Mouse (Mus musculus): Measurements from ENCODE around the gene Map3k11. TPM values are rescaled to one million over a fixed set of nuclear protein-coding genes. Genes with fewer than 3 reads are reported as not detected.

The Map3k11 gene
- 10 to 100 TPM; 86.5 to 87.3 TPM for total RNA-seq (2023)

DNA sequence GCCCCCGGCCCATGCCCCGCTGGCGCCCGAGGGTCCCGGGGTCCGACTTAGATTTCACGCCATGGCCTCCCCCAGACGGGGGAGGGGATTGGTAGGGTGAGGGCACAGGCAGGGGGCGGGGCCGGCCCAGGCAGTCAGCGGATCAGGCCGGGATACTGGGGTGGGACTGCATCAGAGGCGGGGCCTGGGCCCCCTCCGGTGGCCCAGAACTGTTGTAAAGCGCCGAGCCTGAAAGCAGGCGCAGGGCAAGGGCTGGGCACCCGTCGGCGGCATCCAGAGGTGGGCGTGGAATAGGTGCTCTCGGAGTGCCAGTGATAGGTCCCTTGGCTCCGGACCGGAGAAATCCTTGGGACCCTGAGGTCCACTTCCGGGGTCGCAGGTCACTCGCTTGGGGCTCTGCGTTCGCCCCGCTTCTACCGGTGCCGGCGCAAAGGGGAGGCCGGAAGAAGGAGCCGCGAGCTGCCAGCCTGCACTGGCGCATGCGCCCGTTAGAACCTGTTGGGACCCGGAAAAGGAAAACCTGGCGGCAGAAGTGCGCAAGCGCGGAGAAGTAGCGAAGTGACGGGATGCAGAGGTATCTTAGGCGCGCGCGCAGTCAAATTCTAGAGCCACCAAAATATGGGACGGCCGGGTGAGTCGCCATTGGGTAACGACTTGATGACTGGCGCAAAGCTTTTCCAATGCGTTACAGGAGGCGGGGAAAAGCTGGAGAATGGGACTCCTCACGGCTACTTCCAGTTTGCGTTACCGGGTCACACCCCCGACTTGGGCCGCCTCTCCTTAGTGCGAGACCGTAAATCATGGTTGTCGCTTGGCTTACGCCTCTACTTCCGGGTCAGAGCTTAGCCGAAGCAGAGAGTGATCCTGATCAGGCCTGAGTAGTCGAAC, at the start of gene Map3k11, which contains the start of gene Pcnx3:
Gene Map3k11 (plus strand): TSS at position 543 of the 888 bp plus-strand sequence.
Gene Pcnx3 (minus strand): TSS at position 709 of the 888 bp plus-strand sequence.

DNA sequence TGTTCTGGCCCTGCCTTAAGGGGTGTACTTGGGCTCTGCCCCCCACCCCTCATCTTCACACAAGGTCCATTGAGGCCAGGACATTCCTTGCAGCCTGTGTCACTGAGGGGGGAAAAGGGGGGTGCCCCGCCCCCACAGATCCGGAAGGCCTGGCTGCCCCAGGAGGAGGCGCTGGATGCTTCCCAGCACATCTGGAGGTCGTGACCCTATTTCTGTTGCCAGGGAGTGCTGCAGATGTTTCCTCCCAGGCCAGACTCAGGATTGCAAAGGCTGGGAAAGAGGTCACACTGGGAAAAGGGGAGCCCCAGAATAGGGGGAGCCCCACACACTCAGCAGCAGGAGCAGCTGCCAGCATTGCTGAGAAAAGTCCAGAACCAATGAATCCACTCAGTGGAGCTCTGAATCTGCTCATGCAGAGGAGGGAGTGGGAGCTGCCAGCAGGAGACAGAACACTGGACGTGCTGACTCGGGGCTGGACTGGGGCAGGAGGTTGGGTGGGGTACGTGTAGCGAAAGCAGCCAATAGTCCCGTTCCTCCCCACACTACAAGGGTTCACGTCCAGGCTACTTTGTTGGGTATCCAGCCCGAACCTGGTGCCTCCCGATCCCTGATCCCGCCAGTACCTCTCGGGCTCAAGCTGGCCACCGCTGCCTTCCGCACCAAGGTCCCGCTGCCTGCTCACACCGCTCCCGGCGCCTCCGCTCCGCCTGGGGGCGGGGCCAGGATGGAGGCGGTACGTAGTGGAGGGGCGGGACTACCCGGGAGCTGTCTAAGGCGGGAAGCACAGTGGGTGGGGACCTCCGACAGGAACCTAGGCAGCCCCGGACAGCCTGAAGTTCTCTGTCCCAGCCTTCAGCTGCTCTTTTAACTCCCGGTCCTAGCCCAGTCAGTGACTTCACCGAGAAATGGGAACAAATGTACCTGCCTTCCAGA, 25.3 kb upstream of the Map3k11 start, which contains the start of gene Sipa1:
Gene Sipa1 (minus strand): TSS at position 727 of the 933 bp plus-strand sequence.

DNA sequence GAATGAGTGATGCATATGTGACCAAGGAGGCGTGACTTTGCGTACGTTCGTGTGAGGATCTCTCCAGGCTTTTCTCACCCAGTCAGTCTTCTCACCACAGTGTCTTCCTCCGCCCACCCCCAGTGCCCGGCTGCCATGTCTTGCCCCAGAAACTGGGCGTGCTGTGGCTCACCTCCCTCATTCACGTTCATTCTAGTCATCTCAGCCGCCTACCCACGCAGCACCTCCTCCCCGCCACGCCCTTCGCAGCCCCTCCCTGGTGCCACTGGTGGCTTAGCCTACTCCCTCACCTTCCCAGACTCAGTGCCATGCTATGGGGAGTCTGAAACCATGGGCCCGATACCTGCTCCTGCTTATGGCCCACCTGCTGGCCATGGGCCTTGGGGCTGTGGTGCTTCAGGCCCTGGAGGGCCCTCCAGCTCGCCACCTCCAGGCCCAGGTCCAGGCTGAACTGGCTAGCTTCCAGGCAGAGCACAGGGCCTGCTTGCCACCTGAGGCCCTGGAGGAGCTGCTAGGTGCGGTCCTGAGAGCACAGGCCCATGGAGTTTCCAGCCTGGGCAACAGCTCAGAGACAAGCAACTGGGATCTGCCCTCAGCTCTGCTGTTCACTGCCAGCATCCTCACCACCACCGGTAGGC, 15.7 kb downstream of the Map3k11 start, which contains the start of gene Kcnk7:
Gene Kcnk7 (plus strand): TSS at position 205 of the 638 bp plus-strand sequence.

DNA sequence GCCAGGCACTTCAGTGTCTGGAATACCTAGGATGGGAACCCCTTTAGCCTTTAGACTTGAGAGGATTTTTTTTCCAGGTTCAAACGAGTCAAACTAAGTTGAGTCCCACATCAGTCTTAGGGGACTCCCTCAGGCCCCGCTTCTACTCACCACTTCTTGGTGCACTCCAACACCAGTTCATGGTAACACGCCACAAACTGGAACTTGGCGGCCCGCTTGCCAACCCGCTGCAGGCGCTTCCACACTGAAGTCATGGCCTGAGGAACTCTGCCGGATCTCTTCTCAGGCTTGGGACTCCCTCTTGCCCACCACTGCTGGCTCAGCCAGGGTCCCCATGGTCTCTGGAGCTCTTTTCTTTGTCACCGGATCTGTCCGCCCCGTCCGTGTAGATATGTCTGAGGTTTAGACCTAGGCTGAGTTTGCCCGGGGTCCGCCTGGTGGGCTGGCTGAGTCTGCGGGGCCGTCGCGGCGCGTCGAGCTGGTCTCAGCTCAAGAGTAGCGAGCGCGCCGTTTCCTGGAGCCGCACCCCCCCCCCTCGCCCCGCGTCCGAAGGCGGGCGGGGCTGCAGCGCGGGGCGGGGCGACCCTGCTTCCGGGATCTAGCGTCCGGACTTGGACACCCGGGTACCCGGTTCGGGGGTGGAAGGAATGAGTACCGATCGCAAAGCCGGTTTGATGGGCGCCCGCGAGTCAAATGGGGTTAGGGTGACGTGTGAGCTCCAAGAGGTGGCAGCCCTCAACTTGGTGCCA, 37.4 kb downstream of the Map3k11 start, which contains the start of gene Ehbp1l1:
Gene Ehbp1l1 (minus strand): TSS at position 551 of the 749 bp plus-strand sequence.

DNA sequence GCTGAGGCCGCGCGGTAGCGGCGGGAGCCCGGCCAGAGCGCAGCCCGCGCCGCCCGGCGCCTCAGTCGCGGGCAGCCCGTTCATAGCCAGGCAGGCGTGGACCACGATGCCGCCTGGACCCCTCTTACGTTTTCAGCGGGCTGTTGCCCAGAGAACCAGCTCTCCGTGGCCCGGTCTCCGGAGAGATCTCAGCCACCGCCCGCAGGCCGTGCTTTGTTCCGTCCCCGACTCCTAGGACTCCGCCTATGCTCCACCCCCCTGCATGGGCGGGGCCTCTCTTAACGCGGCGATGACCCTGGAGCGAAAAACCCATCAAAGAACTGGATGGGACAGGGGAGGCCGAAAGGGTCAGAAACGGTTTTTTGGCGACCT, 40.9 kb downstream of the Map3k11 start, which contains the start of gene Fam89b:
Gene Fam89b (minus strand): TSS at position 210 of the 372 bp plus-strand sequence.

DNA sequence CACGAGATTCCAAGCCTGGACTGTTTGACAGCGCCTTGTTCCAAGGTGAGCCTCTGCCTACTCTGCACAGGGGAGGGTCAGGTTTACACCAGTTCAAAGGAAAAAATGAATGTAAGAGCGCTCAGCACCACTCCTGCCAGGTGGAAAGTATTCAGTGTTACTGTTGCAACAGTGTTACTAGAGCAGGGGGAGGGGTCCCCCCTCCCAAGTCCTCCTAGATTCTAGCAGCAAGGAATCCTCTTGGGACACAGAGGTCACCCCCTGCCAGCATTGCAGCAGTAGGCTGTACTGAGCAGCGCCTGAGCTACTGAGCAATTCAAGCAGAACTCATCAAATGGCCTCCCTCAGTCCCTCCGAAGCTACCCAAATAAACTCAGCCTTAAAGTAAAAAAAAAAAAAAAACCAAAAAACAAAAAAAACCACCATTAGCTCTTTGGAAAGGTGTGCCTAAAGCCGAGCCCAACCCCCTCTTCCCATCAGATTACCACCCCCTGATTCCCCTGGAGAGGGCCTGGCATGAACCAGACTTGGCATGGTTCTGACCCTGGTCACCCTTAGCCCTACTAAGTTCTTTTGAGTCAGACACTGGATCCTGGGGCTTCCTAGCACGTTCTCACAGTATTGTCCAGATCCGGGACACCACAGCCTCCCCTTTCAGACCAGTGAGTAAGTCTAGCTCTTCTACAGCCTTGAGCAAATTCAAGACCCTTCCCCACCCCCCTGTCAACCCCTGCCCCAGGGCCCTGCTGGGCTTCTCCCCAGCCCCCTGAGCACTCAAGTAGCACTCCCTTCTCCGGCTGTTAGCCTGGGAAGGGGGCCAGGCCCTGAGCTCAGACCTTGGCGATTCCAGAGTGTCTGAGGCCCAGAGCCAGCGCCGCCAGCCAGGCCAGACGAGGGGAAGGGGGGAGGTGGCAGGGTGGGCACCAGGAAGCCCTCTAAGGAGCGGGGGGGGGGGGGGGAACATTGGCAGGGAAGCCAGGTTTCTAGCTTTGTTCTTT, 52.1 kb downstream of the Map3k11 start, which contains the start of gene Ltbp3:
Gene Ltbp3 (plus strand): TSS at position 585 of the 998 bp plus-strand sequence.

Other genes with a start within 250 kb of the Map3k11 start
- gene Fosl1, start 241.2 kb upstream of the Map3k11 start, total RNA-seq (2023), result 10 to 100 TPM; 47.9 to 66.9 TPM
- 1 to 10 TPM; 1.3 to 2.1 TPM for gene Ccdc85b, start 230.8 kb upstream of the Map3k11 start, total RNA-seq (2023)
- gene Fibp, start 228.1 kb upstream of the Map3k11 start, total RNA-seq (2023), result 10 to 100 TPM; 51.1 to 59.5 TPM
- under 1 TPM; 0.69 to 0.79 TPM for gene Ctsw, start 220.2 kb upstream of the Map3k11 start, total RNA-seq (2023)
- 1 to 10 TPM in 1 of 2 experiments, under 1 TPM in 1; 0.20 to 1.2 TPM for gene Efemp2, start 214.8 kb upstream of the Map3k11 start, total RNA-seq (2023)
- gene Mus81, start 200.3 kb upstream of the Map3k11 start, total RNA-seq (2023), result 10 to 100 TPM; 19.9 to 20.9 TPM
- gene Cfl1, start 198.3 kb upstream of the Map3k11 start, total RNA-seq (2023), result 1,000 to 10,000 TPM; 1,662 to 1,728 TPM
- gene 1700020D05Rik, start 185.0 kb upstream of the Map3k11 start, total RNA-seq (2023), result 1 to 10 TPM in 1 of 2 experiments, under 1 TPM in 1; 0.88 to 1.6 TPM
- gene Snx32, start 178.2 kb upstream of the Map3k11 start, total RNA-seq (2023), result 1 to 10 TPM; 3.6 to 4.3 TPM
- under 1 TPM in 1 of 2 experiments, not detected in 1; 0.13 TPM for gene Ovol1, start 128.1 kb upstream of the Map3k11 start, total RNA-seq (2023)
- gene Ap5b1, start 120.7 kb upstream of the Map3k11 start, total RNA-seq (2023), result 10 to 100 TPM; 69.1 to 69.3 TPM
- gene Rnaseh2c, start 86.9 kb upstream of the Map3k11 start, total RNA-seq (2023), result 100 to 1,000 TPM; 158 to 174 TPM
- 10 to 100 TPM; 81.3 to 83.8 TPM for gene Kat5, start 78.5 kb upstream of the Map3k11 start, total RNA-seq (2023)
- gene Rela, start 51.3 kb upstream of the Map3k11 start, total RNA-seq (2023), result 10 to 100 TPM; 73.0 to 88.9 TPM
- gene Sipa1, start 25.0 kb upstream of the Map3k11 start, total RNA-seq (2023), result 100 to 1,000 TPM; 212 to 218 TPM
- 10 to 100 TPM; 68.8 to 83.2 TPM for gene Pcnx3, start 166 bp downstream of the Map3k11 start, total RNA-seq (2023)
- gene Kcnk7, start 15.6 kb downstream of the Map3k11 start, total RNA-seq (2023), result not detected
- 100 to 1,000 TPM; 150 to 158 TPM for gene Ehbp1l1, start 37.6 kb downstream of the Map3k11 start, total RNA-seq (2023)
- 10 to 100 TPM; 57.9 to 58.5 TPM for gene Fam89b, start 40.9 kb downstream of the Map3k11 start, total RNA-seq (2023)
- gene Ltbp3, start 52.2 kb downstream of the Map3k11 start, total RNA-seq (2023), result 1 to 10 TPM in 1 of 2 experiments, under 1 TPM in 1; 0.58 to 1.4 TPM
- 10 to 100 TPM; 53.8 to 62.1 TPM for gene Scyl1, start 82.7 kb downstream of the Map3k11 start, total RNA-seq (2023)
- 10 to 100 TPM; 56.7 to 60.3 TPM for gene Frmd8, start 186.5 kb downstream of the Map3k11 start, total RNA-seq (2023)
- 10 to 100 TPM; 54.1 to 58.0 TPM for gene Slc25a45, start 189.1 kb downstream of the Map3k11 start, total RNA-seq (2023)
- 1 to 10 TPM; 1.6 to 2.0 TPM for gene Tigd3, start 205.4 kb downstream of the Map3k11 start, total RNA-seq (2023)
- gene Dpf2, start 224.3 kb downstream of the Map3k11 start, total RNA-seq (2023), result 100 to 1,000 TPM; 109 to 122 TPM
- gene Cdc42ep2, start 236.1 kb downstream of the Map3k11 start, total RNA-seq (2023), result 1 to 10 TPM; 4.5 to 5.0 TPM